Mouse (Mus musculus) lung, embryonic 16.5 days (tissue): ENCODE results near the gene Cdhr1. TPM values are rescaled to one million over a fixed set of nuclear protein-coding genes. Genes with fewer than 3 reads are reported as not detected.
"Not testable (repeated sequence)": the region's sequence is repeated elsewhere in the genome, so short reads cannot be mapped to it uniquely, and the experiment has no call there.

Experiments
- ATAC-seq: fragments of 200-750 bp; cut with Nextera tagmentation; 2 replicates; pipeline ENCODE4 v1.8.0; 2017; ENCODE audit warnings: low read depth, mild to moderate bottlenecking, moderate library complexity
- H3K27ac ChIP-seq: fragments of 300-500 bp; sonication (generic); 2 replicates; pipeline ENCODE4 v1.5.1; 2014; ENCODE audit warnings: mild to moderate bottlenecking, control low read depth, low read length
- H3K27me3 ChIP-seq: fragments of 300-500 bp; sonication (generic); 2 replicates; pipeline ENCODE4 v1.6.1; 2014; ENCODE audit warnings: low read depth, low read length, mixed read lengths; ENCODE audit not compliant: control insufficient read depth, insufficient read depth
- H3K36me3 ChIP-seq: fragments of 300-500 bp; sonication (generic); 2 replicates; pipeline ENCODE4 v1.6.1; 2014; ENCODE audit warnings: low read length; ENCODE audit not compliant: control insufficient read depth, insufficient read depth
- H3K4me1 ChIP-seq: fragments of 300-500 bp; sonication (generic); replicated peaks from 2 replicates; pipeline ENCODE4 v1.6.1; 2014; ENCODE audit warnings: low read length, mixed read lengths; ENCODE audit not compliant: control insufficient read depth, insufficient read depth
- H3K4me2 ChIP-seq: fragments of 300-500 bp; sonication (generic); 2 replicates; pipeline ENCODE4 v1.6.1; 2014; ENCODE audit warnings: low read depth, low read length, control low read depth
- H3K4me3 ChIP-seq: fragments of 300-500 bp; sonication (generic); 2 replicates; pipeline ENCODE4 v1.5.1; 2014; ENCODE audit warnings: mild to moderate bottlenecking, low read length, control low read depth
- H3K9ac ChIP-seq: fragments of 300-500 bp; sonication (generic); 2 replicates; pipeline ENCODE4 v1.6.1; 2014; ENCODE audit warnings: low read length, control low read depth
- H3K9me3 ChIP-seq: fragments of 300-500 bp; sonication (generic); 2 replicates; pipeline ENCODE4 v1.6.1; 2016; ENCODE audit warnings: low read length; ENCODE audit not compliant: control insufficient read depth
- WGBS: fragments of 180-500 bp; shearing (Covaris S2); extraction: QIAGEN DNeasy Blood & Tissue Kit; methylation state at CpG from one replicate; pipeline ENCODE4 v1.1.7; 2014; 5-methylcytosine and 5-hydroxymethylcytosine counted together
- polyA plus RNA-seq: library from polyadenylated mRNA; unstranded; fragments of >200 nt; fragmentation: Nextera tagmentation; extraction: Ambion mirVana; gene quantifications from 2 replicates; pipeline ENCODE4 v1.2.1, GENCODE M21; 2015

The Cdhr1 gene
- polyA plus RNA-seq = 0.09 and 0.16 TPM in 2 replicates

GRCm38 (mm10) chr14:37097956-37098530, at the start of gene Cdhr1:
Gene Cdhr1 (minus strand): TSS chr14:37098347.
- peak within 1 kb of the TSS; percentile 19 for H3K4me3 ChIP-seq
- H3K9me3 ChIP-seq = no peaks in the 10 kb centered on the region
- no peaks in the 10 kb centered on the region for H3K36me3 ChIP-seq
- peaks cover 19% of the 10 kb centered on the region; the same call in 1 of the 2 replicates for H3K27me3 ChIP-seq
- H3K4me2 ChIP-seq = peak within 1 kb of the TSS; percentile 38
- no peaks in the 10 kb centered on the region for H3K4me1 ChIP-seq
- no peak for ATAC-seq
- H3K27ac ChIP-seq = no peak within 1 kb of the TSS
- H3K9ac ChIP-seq = no peak within 1 kb of the TSS
- under 1% methylated on average over 29 of the region's 30 CpGs for WGBS

GRCm38 (mm10) chr14:37139051-37139710, 41.0 kb upstream of the Cdhr1 start:
- no peaks in the 10 kb centered on the region for H3K27me3 ChIP-seq
- no peak overlapping the region for H3K4me2 ChIP-seq
- H3K27ac ChIP-seq = no peak overlapping the region
- no peak for ATAC-seq
- H3K9ac ChIP-seq = no peak overlapping the region
- no peak overlapping the region for H3K4me3 ChIP-seq
- H3K9me3 ChIP-seq = no peaks in the 10 kb centered on the region
- no peaks in the 10 kb centered on the region for H3K36me3 ChIP-seq
- peaks cover 2% of the 10 kb centered on the region; the same call in 1 of the 2 replicates for H3K4me1 ChIP-seq
- 79% methylated on average over 8 of the region's 8 CpGs for WGBS

GRCm38 (mm10) chr14:37137596-37137995, 39.4 kb upstream of the Cdhr1 start:
- H3K9ac ChIP-seq, H3K27ac ChIP-seq, H3K9me3 ChIP-seq, H3K27me3 ChIP-seq, H3K4me2 ChIP-seq, H3K36me3 ChIP-seq, H3K4me1 ChIP-seq, H3K4me3 ChIP-seq, ATAC-seq: not testable (repeated sequence)
- 72% methylated on average over 2 of the region's 3 CpGs for WGBS

- WGBS = 70% methylated on average over 4 of the region's 4 CpGs
- no peak overlapping the region for H3K9ac ChIP-seq
- no peak overlapping the region for H3K4me3 ChIP-seq
- H3K27ac ChIP-seq = no peak overlapping the region
- H3K4me1 ChIP-seq = peaks cover 5% of the 10 kb centered on the region; the same call in 1 of the 2 replicates
- no peaks in the 10 kb centered on the region for H3K9me3 ChIP-seq
- ATAC-seq = no peak
- H3K36me3 ChIP-seq = peaks cover 2% of the 10 kb centered on the region; the same call in 1 of the 2 replicates
- no peak overlapping the region for H3K4me2 ChIP-seq
- no peaks in the 10 kb centered on the region for H3K27me3 ChIP-seq
These were observed 38.0 kb upstream of the Cdhr1 start for GRCm38 (mm10) chr14:37136110-37136509.

GRCm38 (mm10) chr14:37135671-37136070, 37.5 kb upstream of the Cdhr1 start:
- peak overlapping the region; percentile 74 for H3K4me2 ChIP-seq
- peak overlapping the region; percentile 70 for H3K9ac ChIP-seq
- no peak overlapping the region for H3K27ac ChIP-seq
- H3K9me3 ChIP-seq = no peaks in the 10 kb centered on the region
- H3K4me1 ChIP-seq = peaks cover 5% of the 10 kb centered on the region; the same call in 1 of the 2 replicates
- WGBS = 3% methylated on average over 10 of the region's 10 CpGs
- H3K4me3 ChIP-seq = peak overlapping the region; percentile 94
- ATAC-seq = peak; percentile 34; the same call in 1 of the 2 replicates
- no peaks in the 10 kb centered on the region for H3K27me3 ChIP-seq
- peaks cover 5% of the 10 kb centered on the region for H3K36me3 ChIP-seq

- peak within 1 kb of the TSS; percentile 81 for H3K27ac ChIP-seq
- H3K9me3 ChIP-seq = no peaks in the 10 kb centered on the region
- peak; percentile 99 for ATAC-seq
- H3K27me3 ChIP-seq = no peaks in the 10 kb centered on the region
- peaks cover 10% of the 10 kb centered on the region for H3K36me3 ChIP-seq
- H3K9ac ChIP-seq = peak within 1 kb of the TSS; percentile 94
- peak within 1 kb of the TSS; percentile 74 for H3K4me2 ChIP-seq
- H3K4me1 ChIP-seq = peaks cover 5% of the 10 kb centered on the region; the same call in 1 of the 2 replicates
- WGBS = under 1% methylated on average over 38 of the region's 38 CpGs
- peak within 1 kb of the TSS; percentile 94 for H3K4me3 ChIP-seq
These were observed 37.0 kb upstream of the Cdhr1 start, which contains the start of gene Ghitm for GRCm38 (mm10) chr14:37135127-37135593. Gene Ghitm (minus strand): TSS chr14:37135272.

- H3K4me2 ChIP-seq = peak overlapping the region; percentile 59
- ATAC-seq = peak; percentile 11
- no peaks in the 10 kb centered on the region for H3K9me3 ChIP-seq
- no peaks in the 10 kb centered on the region for H3K27me3 ChIP-seq
- peak overlapping the region; percentile 94 for H3K4me3 ChIP-seq
- H3K27ac ChIP-seq = peak overlapping the region; percentile 81
- H3K9ac ChIP-seq = peak overlapping the region; percentile 94
- under 1% methylated on average over 39 of the region's 40 CpGs for WGBS
- H3K4me1 ChIP-seq = peaks cover 5% of the 10 kb centered on the region; the same call in 1 of the 2 replicates
- H3K36me3 ChIP-seq = peaks cover 10% of the 10 kb centered on the region
These were observed 36.4 kb upstream of the Cdhr1 start for GRCm38 (mm10) chr14:37134304-37135126.

- Histone ChIP-seq H3K27ac (no peak overlapping the region), H3K36me3 (peaks cover 44% of the 10 kb centered on the region), H3K9me3 (no peaks in the 10 kb centered on the region), H3K4me1 (no peaks in the 10 kb centered on the region), H3K4me2 (no peak overlapping the region), H3K27me3 (no peaks in the 10 kb centered on the region), H3K4me3 (no peak overlapping the region), H3K9ac (no peak overlapping the region)
- WGBS = 41% methylated on average over 4 of the region's 4 CpGs
- ATAC-seq = no peak
These were observed 29.5 kb upstream of the Cdhr1 start for GRCm38 (mm10) chr14:37127652-37128051.

GRCm38 (mm10) chr14:37119233-37119632, 21.1 kb upstream of the Cdhr1 start:
- WGBS = 94% methylated on average over 4 of the region's 4 CpGs
- Histone ChIP-seq H3K9me3 (no peaks in the 10 kb centered on the region), H3K4me3 (no peak overlapping the region), H3K27me3 (no peaks in the 10 kb centered on the region), H3K27ac (no peak overlapping the region), H3K9ac (no peak overlapping the region), H3K4me1 (no peaks in the 10 kb centered on the region), H3K36me3 (peaks cover 16% of the 10 kb centered on the region; the same call in 1 of the 2 replicates), H3K4me2 (no peak overlapping the region)
- no peak for ATAC-seq
